Mouse (Mus musculus) B cell, adult 67 days (primary cell): ENCODE data around the gene Sema3b. TPM values are rescaled to one million over a fixed set of nuclear protein-coding genes. Genes with fewer than 3 reads are reported as not detected.

Experiments used
- total RNA-seq, 2 experiments: library from RNA; stranded (reverse); gene quantifications; 4 replicates each; pipeline ENCODE4 v1.2.4; 2023

Gene Sema3b
- 1 to 10 TPM in 1 of 2 experiments, under 1 TPM in 1; 0.64 to 2.4 TPM for total RNA-seq

DNA sequence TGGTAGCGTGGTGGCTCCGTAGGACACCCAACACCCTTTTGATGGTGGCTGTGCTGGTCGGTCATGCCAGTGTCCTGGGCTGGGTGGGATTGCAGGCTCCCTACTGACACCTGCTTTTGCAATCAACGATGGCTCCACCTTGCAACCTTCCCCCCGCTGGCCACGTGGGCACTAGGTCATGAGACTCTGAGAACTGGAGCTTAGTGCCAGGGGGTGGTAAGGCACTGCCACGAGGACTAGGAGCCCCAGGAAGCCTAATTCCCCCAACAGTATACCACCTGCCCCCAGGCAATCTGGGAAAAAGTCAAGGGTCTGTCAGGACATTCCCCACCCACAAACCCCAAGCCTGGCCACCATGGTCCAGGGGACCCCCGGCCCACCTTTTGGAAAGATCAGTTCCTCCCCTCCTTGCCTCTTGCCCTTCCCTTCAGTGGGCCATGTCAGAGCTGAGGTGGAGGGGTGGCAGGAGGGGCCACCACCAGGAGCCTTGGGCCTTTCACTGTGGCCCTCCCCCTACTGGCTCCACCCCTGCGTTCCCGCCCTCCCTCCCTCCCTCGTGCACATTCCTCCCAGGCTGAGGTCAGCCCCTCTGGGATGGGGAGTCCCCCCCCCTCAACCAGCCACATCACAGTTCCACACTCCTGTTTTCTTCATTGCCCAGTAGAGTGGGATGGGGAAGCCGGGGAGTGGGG, at the start of gene Sema3b:
Sema3b (minus strand) TSS at position 489 of the 692 bp plus-strand sequence.

DNA sequence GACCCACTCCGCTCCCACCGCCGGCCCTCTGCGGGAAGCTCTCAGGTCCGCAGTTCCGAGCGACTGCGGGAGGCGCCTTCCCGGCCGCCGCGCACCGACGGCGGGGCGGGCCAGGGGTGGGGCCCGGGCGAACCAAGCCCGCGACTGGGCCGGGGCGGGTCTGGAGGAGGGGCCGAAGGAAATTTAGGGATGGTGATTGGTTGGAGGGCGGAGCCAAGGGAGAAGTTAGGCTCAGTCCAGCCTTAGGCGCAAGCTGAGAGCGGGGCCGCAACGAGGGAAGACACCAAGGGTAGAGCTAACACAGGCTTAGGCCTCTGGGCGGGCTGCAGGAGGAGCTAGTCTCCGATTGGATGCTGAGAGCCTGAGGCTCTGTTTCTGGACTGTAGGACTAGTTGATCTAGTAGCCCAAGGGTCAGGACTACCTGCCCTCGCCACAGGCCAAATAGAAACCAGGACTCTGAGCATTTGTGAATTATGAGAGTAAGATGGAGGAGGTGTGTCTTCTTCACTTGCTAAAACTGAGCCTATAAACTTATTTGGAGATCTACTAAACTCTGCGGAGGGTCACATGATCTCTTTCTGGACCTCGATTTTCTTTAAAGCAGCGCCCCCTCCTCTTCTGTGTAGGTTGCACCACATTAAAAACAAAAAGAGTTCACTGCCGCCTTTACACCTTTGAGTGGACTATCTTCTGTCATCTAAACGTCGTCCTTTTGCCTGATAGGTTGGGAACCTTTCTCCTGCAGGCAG, 26.4 kb upstream of the Sema3b start, which contains the start of gene Gnai2:
Gnai2 (minus strand) TSS at position 89 of the 750 bp plus-strand sequence.

DNA sequence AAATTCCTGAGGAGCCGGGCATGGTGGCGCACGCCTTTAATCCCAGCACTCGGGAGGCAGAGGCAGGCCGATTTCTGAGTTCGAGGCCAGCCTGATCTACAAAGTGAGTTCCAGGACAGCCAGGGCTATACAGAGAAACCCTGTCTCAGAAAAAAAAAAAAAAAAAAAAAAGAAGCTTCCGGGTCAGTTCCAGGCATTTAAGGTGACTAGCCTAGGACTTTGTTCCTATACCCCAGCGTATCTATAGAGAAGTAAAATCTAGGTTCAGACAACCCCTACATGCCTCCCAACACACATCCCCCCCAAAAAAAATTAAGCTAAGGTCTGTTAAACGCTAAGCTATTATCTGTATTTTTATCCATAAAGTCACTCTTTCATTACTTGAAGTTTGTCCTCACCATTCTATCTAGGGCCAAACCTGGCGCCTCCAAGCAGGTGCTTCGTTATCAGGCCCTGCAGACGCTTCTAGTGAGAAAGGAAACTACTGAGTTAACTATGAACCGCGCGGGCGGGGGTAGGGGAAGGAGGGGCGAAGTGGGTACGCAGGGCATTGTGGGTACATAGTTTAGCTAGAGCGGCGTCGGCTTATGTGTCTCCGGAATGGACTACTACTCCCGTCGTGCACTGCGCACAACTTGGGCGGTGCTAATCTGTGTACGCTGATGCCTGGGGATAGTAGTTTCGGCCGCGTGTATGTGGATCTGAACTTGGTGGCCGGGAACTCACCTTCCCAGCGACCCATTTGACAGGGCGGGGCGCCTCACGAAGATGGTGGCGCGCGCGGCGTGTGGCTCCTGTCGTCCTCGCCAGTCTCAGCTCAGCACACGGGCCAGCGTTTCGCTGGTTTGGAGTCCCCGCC, 21.8 kb downstream of the Sema3b start, which contains the start of gene Ifrd2:
Ifrd2 (plus strand) TSS at position 669 of the 859 bp plus-strand sequence.

DNA sequence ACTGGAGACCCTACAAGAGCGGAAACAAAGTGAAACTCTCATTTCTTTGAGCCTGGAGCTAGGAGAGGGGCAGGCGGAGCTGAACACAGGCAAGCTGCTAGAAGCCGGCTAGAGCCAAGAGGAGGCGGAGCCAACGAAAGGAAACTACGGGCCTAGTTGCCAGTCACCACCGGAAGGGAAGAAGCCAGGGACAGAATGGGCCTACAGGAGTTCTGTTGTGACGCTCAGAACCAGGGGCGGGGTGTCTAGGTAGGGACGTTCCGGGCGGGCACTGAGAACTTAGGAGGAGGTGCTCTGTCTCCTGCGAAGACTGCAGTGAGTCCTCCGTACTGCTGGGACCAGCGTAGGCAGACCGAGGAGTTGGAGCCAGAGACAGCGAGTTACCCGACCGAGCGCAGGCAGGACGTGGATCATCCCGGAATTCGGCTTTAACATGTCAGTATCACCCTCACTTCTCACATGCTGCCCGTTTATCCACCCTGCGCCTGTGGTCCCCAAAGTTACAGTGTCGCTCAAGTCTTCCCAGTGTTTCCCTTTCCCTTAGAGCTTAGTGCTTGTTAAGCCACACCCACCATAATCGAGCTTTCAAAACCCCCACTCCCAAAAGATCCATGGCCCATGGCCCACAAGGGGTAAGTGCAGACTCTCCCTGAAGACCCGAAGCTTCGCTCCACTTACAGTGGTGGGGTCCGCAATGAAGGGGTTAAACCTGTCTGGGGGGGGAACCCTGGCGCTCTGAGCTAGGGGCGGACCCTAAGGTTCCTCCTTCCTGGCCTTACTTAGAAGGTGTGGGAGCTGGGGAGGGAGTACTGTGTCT, 28.3 kb downstream of the Sema3b start, which contains the start of gene Hyal3:
Hyal3 (plus strand) TSS at position 318 of the 817 bp plus-strand sequence.

DNA sequence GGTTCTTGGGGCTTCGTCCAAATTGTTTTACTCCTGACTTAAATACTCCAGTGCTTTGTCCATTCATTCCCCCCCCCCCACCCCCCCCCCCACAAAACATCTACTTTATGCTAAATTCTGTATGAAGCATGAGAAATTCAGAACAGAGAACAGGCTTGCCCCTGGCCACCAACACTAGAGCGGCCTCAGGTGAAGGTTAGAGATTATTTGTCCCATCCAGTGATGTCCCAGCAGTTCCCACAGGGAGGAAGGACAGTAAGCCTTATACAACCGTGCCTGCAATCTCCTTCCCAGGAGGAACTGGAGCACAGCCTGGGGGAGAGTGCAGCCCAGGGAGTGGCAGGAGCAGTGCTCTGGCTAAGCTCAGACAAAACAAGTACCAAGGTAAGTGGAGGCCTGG, 30.4 kb downstream of the Sema3b start, which contains the start of gene Naa80:
Naa80 (plus strand) TSS at position 301 of the 400 bp plus-strand sequence.

DNA sequence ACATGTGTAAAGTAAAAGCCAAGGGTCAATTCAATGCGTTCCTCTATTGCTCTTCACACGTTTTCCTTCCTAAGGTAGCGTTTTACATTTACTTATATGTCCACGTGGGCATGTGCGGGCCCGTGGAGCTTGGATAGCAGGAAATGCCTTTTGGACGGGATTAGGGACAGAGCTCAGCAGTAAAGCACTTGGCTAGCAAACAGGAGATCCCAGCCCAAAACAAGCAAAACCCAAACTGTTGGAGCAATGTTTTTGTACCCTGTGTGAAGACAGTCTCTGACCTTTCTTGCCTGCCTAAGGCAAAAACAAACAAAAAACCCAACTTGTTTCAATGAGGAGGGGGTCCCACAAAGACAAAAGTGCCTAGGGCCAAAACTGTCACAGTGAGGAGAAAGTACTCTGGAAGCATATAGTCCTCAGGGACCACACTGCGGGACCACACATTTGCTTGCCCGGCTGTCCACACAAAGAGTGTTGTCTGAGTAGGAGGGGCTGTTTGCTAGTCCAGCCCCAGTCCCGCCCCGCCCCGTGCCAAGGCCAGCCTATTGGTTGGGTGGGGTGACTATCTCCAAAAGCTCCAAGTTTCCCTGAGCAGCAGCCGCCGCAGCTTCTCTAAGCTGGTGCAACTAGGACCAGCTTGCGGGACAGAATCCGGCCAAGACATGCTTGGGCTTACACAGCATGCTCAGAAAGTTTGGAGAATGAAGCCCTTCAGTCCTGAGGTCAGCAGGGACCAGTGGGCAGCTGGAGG, 32.5 kb downstream of the Sema3b start, which contains the start of gene Hyal1:
Hyal1 (plus strand) TSS at position 571 of the 751 bp plus-strand sequence.

DNA sequence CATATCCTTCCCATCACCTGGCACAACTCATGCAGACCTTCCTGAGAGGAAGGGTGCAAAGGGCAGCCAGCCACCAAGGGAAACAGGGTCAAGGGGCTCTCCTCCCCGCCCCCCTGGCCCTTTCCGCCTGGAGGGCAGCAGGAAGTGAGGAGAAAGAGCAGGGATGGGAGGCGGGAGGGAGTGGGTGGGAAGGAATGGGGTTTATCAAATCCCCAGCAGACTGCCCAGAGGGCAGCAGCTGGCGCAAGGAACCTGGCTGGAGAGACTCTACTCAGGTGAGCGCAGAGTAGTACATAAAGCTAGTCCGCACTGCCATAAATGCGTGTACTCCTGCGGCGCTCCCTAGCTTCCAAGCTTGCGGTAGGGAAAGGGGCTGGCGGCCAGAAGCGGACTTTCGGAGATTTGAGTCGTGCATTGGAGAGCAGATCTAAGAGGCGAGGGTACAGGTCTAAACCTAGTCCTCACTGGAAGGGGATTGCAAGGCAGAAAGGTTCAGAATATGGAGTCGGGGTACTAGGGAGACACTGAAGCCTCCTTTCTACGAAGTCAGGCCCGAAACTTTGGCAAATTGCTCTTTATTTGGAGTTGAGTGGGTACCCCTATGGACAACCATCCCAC, 41.2 kb downstream of the Sema3b start, which contains the start of gene Hyal2:
Hyal2 (plus strand) TSS at position 244 of the 618 bp plus-strand sequence.

DNA sequence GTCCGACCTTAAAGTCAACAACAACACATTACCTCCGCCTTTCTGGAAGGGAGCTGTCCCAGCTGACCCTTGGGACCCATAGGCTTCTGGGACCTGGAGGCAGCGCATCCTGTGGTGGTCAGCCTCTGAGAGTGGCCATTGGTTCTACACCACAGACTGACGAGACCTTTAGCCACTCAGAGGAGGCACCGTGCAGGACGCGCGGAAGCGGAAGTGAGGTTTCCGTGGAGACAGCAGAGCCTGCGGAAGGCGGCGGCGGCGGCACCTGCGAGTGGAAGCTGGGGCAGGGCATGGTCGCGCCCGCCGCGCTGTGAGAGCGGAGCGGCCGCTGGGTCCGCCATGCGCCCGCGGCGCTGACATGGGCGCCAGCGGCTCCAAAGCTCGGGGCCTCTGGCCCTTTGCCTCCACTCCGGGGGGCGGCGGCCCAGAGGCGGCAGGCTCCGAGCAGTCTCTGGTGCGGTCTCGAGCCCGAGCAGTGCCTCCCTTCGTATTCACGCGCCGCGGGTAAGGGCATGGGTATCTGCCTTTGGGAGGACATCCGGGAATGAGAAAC, 45.9 kb downstream of the Sema3b start, which contains the start of gene Tusc2:
Tusc2 (plus strand) TSS at position 227 of the 553 bp plus-strand sequence.

DNA sequence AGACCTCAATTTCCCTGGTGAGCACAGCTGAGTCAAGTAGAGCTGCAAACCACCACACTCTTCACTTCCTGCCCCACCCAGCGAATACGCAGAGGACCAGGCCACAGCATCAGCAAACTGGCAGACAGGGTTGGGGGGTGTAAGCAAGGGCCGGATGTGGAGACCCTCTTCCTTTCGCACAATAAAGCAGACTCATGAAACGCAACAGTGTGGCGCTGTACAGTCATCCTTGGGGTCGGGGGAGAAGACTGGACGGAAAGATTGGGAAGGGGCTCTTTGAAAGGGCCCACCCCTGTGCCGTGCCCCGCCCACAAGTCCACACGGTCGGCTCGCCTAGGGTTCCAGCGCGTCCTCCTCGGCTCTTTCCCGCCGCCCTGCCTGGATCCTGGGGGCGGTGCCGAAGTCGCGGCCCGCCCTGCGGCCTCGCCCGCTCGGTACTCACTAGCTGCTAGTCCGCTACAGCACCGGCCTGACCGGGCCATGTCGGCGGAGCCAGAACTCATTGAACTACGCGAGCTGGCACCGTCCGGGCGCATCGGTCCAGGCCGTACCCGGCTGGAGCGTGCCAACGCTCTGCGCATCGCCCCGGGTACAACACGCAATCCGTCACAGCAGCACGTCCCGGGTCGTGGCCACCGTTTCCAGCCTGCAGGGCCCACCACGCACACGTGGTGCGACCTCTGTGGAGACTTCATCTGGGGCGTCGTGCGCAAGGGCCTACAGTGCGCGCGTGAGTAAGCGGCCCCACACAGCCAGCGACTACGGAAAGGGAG, 57.7 kb downstream of the Sema3b start, which contains the start of gene Rassf1:
Rassf1 (plus strand) TSS at position 439 of the 773 bp plus-strand sequence.

Other genes with a start within 250 kb of the Sema3b start
- 1 to 10 TPM in 1 of 2 experiments, under 1 TPM in 1; 0.74 to 1.8 TPM for gene Cacna2d2, start 209.6 kb downstream of the Sema3b start, total RNA-seq
- 10 to 100 TPM; 28.2 to 28.8 TPM for gene Tmem115, start 75.3 kb downstream of the Sema3b start, total RNA-seq
- gene Cyb561d2, start 67.0 kb downstream of the Sema3b start, total RNA-seq = 10 to 100 TPM; 20.0 to 20.6 TPM
- gene Nprl2, start 67.0 kb downstream of the Sema3b start, total RNA-seq = 10 to 100 TPM; 31.8 to 32.7 TPM
- gene Zmynd10, start 61.9 kb downstream of the Sema3b start, total RNA-seq = 1 to 10 TPM in 1 of 2 experiments, not detected in 1; 1.5 TPM
- gene Rassf1, start 57.7 kb downstream of the Sema3b start, total RNA-seq = 10 to 100 TPM; 74.6 to 79.8 TPM
- 10 to 100 TPM; 23.8 to 24.1 TPM for gene Tusc2, start 46.0 kb downstream of the Sema3b start, total RNA-seq
- 1 to 10 TPM; 3.6 to 5.8 TPM for gene Hyal2, start 41.3 kb downstream of the Sema3b start, total RNA-seq
- gene Hyal1, start 32.3 kb downstream of the Sema3b start, total RNA-seq = 1 to 10 TPM; 5.0 TPM
- 10 to 100 TPM; 14.2 to 14.4 TPM for gene Naa80, start 30.3 kb downstream of the Sema3b start, total RNA-seq
- gene Hyal3, start 28.4 kb downstream of the Sema3b start, total RNA-seq = 1 to 10 TPM; 1.3 to 1.8 TPM
- gene Ifrd2, start 21.6 kb downstream of the Sema3b start, total RNA-seq = 10 to 100 TPM; 31.0 to 32.4 TPM
- gene Gnai2, start 26.1 kb upstream of the Sema3b start, total RNA-seq = 100 to 1,000 TPM; 627 to 649 TPM
- gene Slc38a3, start 60.3 kb upstream of the Sema3b start, total RNA-seq = not detected
- gene Gnat1, start 70.5 kb upstream of the Sema3b start, total RNA-seq = 1 to 10 TPM in 1 of 2 experiments, not detected in 1; 1.6 TPM
- not detected for gene Sema3f, start 101.2 kb upstream of the Sema3b start, total RNA-seq
- 100 to 1,000 TPM; 397 to 424 TPM for gene Rbm5, start 161.8 kb upstream of the Sema3b start, total RNA-seq